Mouse (Mus musculus): ENCODE measurements around the gene Col4a3. TPM values are rescaled to one million over a fixed set of nuclear protein-coding genes. Genes with fewer than 3 reads are reported as not detected.

Gene Col4a3
- total RNA-seq, 2 experiments from 2014 or later = 0.75 to 0.86 TPM

GRCm38 (mm10) chr1:82638428-82638827 lies 51.7 kb downstream of the Col4a3 start:
- DNase-seq (ENCODE audit: extremely low spot score in 1 of 2, low spot score in 2 of 2) = no peak
- Histone ChIP-seq H3K27ac (no peak overlapping the region), H3K4me3 (no peak overlapping the region)
- intact Hi-C loops (cut with DNase I) = no loop called here
- no peak for TF ChIP-seq CTCF (IDR thresholded peaks at IDR 0.05)

- intact Hi-C loops (cut with DNase I) = loop anchor here (5.0 kb wide), 2 partner anchors 84 to 1324 kb away; no protein-coding TSS in a partner anchor
- peak overlapping the region; percentile 29 for H3K4me3 ChIP-seq
- TF ChIP-seq CTCF (IDR thresholded peaks at IDR 0.05) = peak; percentile 100
- no peak overlapping the region for H3K27ac ChIP-seq
- DNase-seq (ENCODE audit: extremely low spot score in 1 of 2, low spot score in 2 of 2) = peak; percentile 69 to 84
Observed at GRCm38 (mm10) chr1:82641316-82641987, 54.7 kb downstream of the Col4a3 start.

GRCm38 (mm10) chr1:82647989-82648388 lies 61.3 kb downstream of the Col4a3 start:
- H3K4me3 ChIP-seq = no peak overlapping the region
- intact Hi-C loops (cut with DNase I) = no loop called here
- DNase-seq (ENCODE audit: extremely low spot score in 1 of 2, low spot score in 2 of 2) = no peak
- no peak overlapping the region for H3K27ac ChIP-seq
- no peak for TF ChIP-seq CTCF (IDR thresholded peaks at IDR 0.05)

GRCm38 (mm10) chr1:82650868-82651267 lies 64.1 kb downstream of the Col4a3 start:
- no peak overlapping the region for H3K4me3 ChIP-seq
- H3K27ac ChIP-seq = no peak overlapping the region
- TF ChIP-seq CTCF (IDR thresholded peaks at IDR 0.05) = no peak
- intact Hi-C loops (cut with DNase I) = no loop called here
- no peak for DNase-seq (ENCODE audit: extremely low spot score in 1 of 2, low spot score in 2 of 2)

GRCm38 (mm10) chr1:82654046-82654445 lies 67.3 kb downstream of the Col4a3 start:
- Histone ChIP-seq H3K27ac (no peak overlapping the region), H3K4me3 (no peak overlapping the region)
- DNase-seq (ENCODE audit: extremely low spot score in 1 of 2, low spot score in 2 of 2) = no peak
- TF ChIP-seq CTCF (IDR thresholded peaks at IDR 0.05) = no peak
- intact Hi-C loops (cut with DNase I) = no loop called here

- Histone ChIP-seq H3K4me3 (no peak overlapping the region), H3K27ac (no peak overlapping the region)
- DNase-seq (ENCODE audit: extremely low spot score in 1 of 2, low spot score in 2 of 2) = no peak
- no peak for TF ChIP-seq CTCF (IDR thresholded peaks at IDR 0.05)
- intact Hi-C loops (cut with DNase I) = no loop called here
Observed at GRCm38 (mm10) chr1:82656452-82656851, 69.7 kb downstream of the Col4a3 start.

- Histone ChIP-seq H3K27ac (no peak overlapping the region), H3K4me3 (no peak overlapping the region)
- TF ChIP-seq CTCF (IDR thresholded peaks at IDR 0.05) = no peak
- intact Hi-C loops (cut with DNase I) = no loop called here
- no peak for DNase-seq (ENCODE audit: extremely low spot score in 1 of 2, low spot score in 2 of 2)
Observed at GRCm38 (mm10) chr1:82662269-82662668, 75.5 kb downstream of the Col4a3 start.

- no peak for DNase-seq (ENCODE audit: extremely low spot score in 1 of 2, low spot score in 2 of 2)
- H3K27ac ChIP-seq = no peak overlapping the region
- intact Hi-C loops (cut with DNase I) = no loop called here
- H3K4me3 ChIP-seq = no peak overlapping the region
- TF ChIP-seq CTCF (IDR thresholded peaks at IDR 0.05) = no peak
Observed at GRCm38 (mm10) chr1:82663522-82663921, 76.8 kb downstream of the Col4a3 start.

GRCm38 (mm10) chr1:82686328-82686727 lies 99.6 kb downstream of the Col4a3 start:
- H3K27ac ChIP-seq = no peak overlapping the region
- DNase-seq (ENCODE audit: extremely low spot score in 1 of 2, low spot score in 2 of 2) = no peak
- no peak overlapping the region for H3K4me3 ChIP-seq
- intact Hi-C loops (cut with DNase I) = no loop called here
- TF ChIP-seq CTCF (IDR thresholded peaks at IDR 0.05) = no peak

GRCm38 (mm10) chr1:82686866-82687265 lies 100.1 kb downstream of the Col4a3 start:
- intact Hi-C loops (cut with DNase I) = no loop called here
- no peak for DNase-seq (ENCODE audit: extremely low spot score in 1 of 2, low spot score in 2 of 2)
- Histone ChIP-seq H3K27ac (no peak overlapping the region), H3K4me3 (no peak overlapping the region)
- no peak for TF ChIP-seq CTCF (IDR thresholded peaks at IDR 0.05)

- intact Hi-C loops (cut with DNase I) = no loop called here
- TF ChIP-seq CTCF (IDR thresholded peaks at IDR 0.05) = no peak
- Histone ChIP-seq H3K4me3 (no peak overlapping the region), H3K27ac (no peak overlapping the region)
- no peak for DNase-seq (ENCODE audit: extremely low spot score in 1 of 2, low spot score in 2 of 2)
Observed at GRCm38 (mm10) chr1:82687931-82688330, 101.2 kb downstream of the Col4a3 start.

GRCm38 (mm10) chr1:82695915-82696314 lies 109.2 kb downstream of the Col4a3 start:
- intact Hi-C loops (cut with DNase I) = no loop called here
- Histone ChIP-seq H3K4me3 (no peak overlapping the region), H3K27ac (no peak overlapping the region)
- no peak for TF ChIP-seq CTCF (IDR thresholded peaks at IDR 0.05)
- DNase-seq (ENCODE audit: extremely low spot score in 1 of 2, low spot score in 2 of 2) = no peak

GRCm38 (mm10) chr1:82717816-82718512 lies 131.2 kb downstream of the Col4a3 start:
- DNase-seq (ENCODE audit: extremely low spot score in 1 of 2, low spot score in 2 of 2) = no peak
- no peak for TF ChIP-seq CTCF (IDR thresholded peaks at IDR 0.05)
- intact Hi-C loops (cut with DNase I) = no loop called here
- no peak overlapping the region for H3K4me3 ChIP-seq
- no peak overlapping the region for H3K27ac ChIP-seq
